Mouse (Mus musculus): ENCODE results near the gene Tmem39a.

DNA sequence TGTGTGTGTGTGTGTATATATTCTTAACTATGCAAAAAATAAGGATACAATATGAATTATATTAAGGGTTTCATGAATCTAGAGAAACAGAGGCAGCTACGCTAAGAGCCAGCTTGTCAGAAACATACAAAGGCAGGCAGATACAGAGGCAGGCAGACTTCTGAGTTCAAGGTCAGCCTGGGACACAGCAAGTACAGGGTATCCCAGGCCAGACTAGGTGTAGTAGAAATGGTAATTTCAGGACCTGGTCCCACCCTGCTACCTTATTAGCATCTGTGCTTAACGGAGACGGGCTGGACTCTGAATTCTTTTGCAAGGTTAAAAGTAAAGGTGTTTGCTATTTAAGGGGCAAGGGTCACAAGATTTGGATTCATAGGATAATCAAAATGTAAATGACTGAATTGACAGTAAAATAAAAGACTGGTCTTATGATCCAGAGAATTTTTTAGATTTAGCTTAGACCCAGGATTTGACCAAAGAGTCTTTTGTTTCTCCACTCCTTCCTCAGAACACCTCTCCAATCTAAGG is at the start of gene Tmem39a:
- TF ChIP-seq GATA1 (IDR thresholded peaks at IDR 0.05; ENCODE audit: low read length) (no peak), TAL1 (IDR thresholded peaks at IDR 0.05; ENCODE audit: low read length) (no peak)

Data from erythroblast, embryonic 14.5 days (primary cell).